Mouse (Mus musculus) T-helper 17 cell (primary cell): ENCODE measurements around the gene Fam19a2.

Experiments used
- in situ Hi-C, 2 experiments: fragments of 300-600 bp; cut with MboI, MseI; formaldehyde crosslinking; loops; 1 replicate in 1 of 2; 2 replicates in 1 of 2; pipeline ENCODE4 v1.15.1; 2025; ENCODE audit warnings: high pct_unique_total_duplicates in 2 of 2

The Fam19a2 gene

GRCm38 (mm10) chr10:123263876-123264309 lies at the start of gene Fam19a2:
TSS of gene Fam19a2 (plus strand) at chr10:123263996.
- in situ Hi-C loops, result loop anchor here in 1 of 2 experiments (25.0 kb wide), 1 partner anchor 1998 kb away; no protein-coding TSS in a partner anchor

GRCm38 (mm10) chr10:123222785-123223184 lies 41.0 kb upstream of the Fam19a2 start:
- in situ Hi-C loops, result no loop called here

DNA sequence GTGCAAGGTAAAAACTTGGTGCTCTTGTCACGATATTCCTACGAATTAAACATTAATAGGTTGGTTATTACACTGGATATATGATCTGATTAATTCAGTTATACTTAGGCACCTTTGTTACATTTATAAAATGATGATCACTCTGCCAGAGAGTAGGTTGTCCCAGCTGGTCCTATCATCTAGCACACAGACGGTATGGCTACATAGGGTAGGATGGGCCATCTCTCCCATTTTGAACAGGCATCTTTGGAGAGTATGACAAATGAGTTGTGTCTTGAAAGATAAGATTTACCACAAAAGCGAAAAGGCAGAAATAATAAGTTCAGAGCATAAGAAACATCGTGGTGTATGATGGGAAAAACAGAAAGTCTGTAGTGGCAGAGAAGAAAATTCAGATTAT lies 34.4 kb upstream of the Fam19a2 start:
- in situ Hi-C loops, result no loop called here

DNA sequence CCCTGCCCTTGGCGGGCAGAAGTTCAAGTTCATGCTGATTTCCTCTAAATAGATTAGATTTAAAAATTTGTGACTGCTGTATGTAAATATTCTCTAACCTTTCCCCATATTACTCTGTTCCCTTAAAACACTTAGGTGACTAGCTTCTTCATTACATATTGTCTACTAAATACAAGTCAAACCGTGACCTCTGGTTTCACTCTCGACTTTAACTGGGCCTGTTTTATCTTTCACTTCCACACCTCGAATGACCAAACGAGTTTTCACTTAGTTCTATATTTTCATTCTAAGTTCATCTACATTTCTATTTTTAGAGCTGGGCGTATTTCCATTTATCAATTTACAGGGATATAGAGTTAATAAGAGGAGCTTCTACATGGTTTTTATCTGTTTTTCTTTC lies 15.7 kb upstream of the Fam19a2 start:
- in situ Hi-C loops, result no loop called here

DNA sequence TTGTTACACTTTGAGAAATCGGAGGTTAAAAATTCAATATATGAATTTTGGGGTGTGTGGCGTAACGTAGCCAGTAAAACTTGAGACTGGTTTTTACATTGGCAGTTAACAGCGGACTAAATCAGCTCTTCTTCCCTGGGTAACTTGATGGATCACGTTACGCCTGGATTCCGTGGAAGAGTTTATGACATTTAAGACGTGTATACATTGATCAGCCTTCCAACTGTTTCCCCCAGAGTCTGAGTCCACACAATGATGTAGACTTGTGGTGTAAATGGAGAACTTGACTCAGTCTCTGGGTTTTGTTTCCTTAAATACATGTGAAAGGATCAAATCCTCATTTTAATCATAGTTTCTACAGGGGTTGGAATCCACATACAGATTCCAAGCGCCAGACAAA lies 11.9 kb upstream of the Fam19a2 start:
- in situ Hi-C loops, result loop anchor here in 1 of 2 experiments (25.0 kb wide), 1 partner anchor 2010 kb away; no protein-coding TSS in a partner anchor

DNA sequence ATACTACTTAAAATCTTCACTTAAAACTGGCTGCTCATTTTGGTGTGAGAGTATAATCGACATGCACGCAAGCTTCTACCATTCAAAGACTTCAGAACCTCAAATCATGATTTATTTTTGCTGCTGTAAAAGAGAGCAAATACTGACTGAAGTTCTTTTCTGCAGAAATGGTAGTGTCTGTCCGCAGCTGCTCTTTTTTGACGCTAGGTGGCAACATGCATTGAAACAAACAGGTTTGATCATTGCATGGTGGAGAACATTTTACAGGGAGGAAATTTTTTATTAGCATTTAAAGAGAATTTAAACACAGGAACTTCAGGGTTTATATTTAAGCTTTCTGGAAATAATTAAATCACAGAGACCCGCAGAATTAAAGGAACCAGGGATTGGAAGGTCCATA lies 9.5 kb upstream of the Fam19a2 start:
- in situ Hi-C loops, result loop anchor here in 1 of 2 experiments (25.0 kb wide), 1 partner anchor 2008 kb away; no protein-coding TSS in a partner anchor

DNA sequence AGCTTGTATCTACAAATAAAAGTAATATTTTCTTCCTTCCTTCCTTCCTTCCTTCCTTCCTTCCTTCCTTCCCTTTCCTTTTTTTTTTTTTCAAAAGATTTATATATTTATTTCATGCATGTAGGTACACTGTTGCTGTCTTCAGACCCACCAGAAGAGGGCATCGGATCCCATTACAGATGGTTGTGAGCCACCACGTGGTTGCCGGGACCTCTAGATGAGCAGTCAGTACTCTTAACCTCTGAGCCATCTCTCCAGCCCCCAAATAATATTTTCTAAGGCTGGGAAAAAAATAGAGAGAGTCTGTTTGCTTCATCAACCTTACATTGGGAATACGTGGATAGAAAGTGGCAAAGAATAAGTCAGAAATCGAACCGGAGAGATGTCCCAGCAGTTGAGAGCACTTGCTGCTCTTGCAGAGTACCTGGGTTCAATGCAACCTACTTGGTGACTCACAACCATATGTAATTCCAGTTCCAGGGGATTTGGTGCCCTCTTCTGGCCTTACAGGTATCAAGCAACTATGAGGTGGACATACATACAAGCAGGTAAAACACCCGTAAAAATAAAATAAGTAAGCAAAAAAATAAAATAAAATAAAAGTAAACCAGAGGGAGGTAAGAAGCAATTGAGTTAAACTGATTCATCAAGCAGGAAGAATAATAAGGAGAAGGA lies 8.0 kb upstream of the Fam19a2 start:
- in situ Hi-C loops, result loop anchor here in 1 of 2 experiments (25.0 kb wide), 1 partner anchor 2006 kb away; no protein-coding TSS in a partner anchor

DNA sequence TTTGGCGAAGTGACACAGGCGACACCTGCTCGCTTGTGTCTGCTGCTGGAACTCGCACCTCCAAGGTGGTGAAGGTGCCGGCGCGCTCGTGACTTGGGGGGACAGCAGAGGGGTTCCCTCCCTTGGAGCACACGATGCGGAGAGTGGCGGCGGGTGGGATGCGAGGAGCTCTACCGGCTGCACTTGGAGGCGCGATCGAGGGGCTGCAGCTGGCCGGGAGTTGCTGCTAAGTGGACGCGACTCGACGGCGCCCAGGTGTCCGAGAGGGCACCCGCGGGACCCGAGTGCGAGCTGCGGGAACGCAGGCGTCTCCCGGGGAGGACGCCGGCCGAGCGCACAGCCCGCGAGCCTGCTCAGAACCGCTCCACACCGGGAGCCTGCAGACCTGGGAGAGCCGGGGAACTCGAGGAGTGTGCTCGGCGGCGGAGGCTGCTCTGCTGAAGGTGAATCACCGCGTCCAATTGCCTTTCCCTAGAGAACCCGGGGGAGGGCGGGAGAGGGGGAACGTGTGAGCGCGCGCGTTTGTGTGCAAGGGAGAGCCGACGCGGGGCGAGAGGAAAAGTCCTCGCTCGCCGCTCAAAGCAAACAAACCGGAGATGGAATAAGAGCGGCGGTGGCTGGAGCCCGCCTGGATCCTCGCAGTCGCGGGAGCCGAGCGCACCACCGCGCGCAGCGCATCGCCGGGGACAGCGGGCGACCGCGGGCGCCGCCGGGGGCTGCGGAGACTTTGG lies 830 bp downstream of the Fam19a2 start:
- in situ Hi-C loops, result loop anchor here in 1 of 2 experiments (25.0 kb wide), 1 partner anchor 1998 kb away; no protein-coding TSS in a partner anchor

DNA sequence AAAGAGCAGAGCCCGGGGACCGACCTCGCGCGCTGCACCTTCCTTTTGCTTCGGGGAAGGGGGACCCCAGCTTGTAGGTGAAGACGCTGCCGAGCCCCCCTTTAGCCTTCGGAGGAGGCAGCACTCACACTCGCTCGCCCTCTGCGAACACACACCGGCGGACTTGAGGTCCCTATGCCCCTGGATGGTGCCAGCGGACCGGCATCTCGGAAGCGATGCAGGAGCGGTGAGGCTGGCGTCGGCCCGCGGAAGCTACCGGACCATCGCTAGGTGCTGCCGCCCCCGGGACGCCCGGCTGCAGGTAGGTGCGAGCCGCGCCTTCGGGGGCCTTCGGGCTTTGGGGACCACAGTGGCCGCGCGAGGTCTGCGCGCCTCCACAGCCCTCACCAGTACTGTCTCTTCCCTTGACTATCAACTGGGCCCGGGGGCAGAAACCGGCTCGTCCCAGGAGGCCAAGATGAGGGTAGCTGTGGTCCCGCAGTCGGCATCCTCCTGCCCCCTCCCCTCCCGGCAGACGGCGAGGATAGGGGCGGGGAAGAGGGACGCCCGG lies 1.5 kb downstream of the Fam19a2 start:
- in situ Hi-C loops, result loop anchor here in 1 of 2 experiments (25.0 kb wide), 1 partner anchor 1997 kb away; no protein-coding TSS in a partner anchor

DNA sequence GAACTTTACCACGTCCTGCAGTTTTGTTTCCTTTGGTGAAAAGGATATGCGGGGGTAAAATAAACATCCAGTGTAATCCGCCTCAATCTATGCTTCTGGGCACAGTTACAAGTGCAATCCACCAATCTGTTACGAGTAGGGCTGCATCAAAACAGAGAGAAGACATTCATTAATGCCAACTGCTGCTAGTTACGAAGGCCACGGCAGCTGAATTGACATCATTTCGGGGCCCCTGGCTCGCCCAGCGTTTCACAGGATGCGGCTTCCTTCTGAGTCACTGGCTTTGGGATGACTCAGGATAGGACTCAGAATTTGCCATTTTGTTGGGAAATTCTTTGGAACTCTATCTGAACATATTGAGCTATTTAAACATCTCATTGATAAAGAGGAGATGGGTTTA lies 4.8 kb downstream of the Fam19a2 start:
- in situ Hi-C loops, result loop anchor here in 1 of 2 experiments (25.0 kb wide), 1 partner anchor 1994 kb away; no protein-coding TSS in a partner anchor

- in situ Hi-C loops, result loop anchor here in 1 of 2 experiments (25.0 kb wide), 1 partner anchor 1988 kb away; no protein-coding TSS in a partner anchor
Measured at GRCm38 (mm10) chr10:123274554-123274953, 10.8 kb downstream of the Fam19a2 start.

DNA sequence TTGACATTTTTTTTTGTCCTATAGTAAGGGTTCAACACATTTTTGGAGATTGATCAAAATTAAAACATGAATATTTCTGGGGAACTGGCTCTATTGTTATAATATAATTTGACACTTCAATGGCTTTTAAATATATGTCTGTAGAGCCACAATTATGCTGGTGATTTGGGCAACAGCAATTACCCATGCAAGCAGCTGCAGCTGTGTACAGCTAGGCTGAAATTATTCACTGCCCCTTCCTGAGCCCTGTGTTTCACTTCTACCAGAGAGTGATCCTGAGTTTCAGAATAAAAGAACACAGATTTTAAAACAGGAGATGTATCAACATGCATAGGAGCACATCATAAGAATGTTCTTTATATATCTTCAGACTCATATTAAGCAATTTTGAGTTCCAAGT lies 43.5 kb downstream of the Fam19a2 start:
- in situ Hi-C loops, result no loop called here

DNA sequence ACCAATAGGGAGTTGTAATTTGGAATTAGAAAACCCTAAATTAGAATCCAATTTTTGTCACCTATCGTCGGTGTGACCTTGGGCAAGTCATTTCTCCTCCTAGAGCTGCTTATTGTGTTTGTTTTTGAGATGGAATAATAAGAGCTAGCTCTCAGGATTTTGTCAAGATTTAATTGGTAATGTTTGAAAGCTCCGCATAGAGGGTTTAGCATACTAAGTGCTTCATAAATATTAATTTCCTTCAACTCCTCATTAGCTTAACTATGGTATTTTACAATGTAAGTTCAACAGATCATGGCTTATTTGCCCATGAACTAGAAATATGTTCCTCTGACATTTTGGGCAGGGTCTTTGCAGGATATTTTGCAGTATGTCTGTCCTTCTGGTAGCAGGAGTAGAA lies 62.5 kb downstream of the Fam19a2 start:
- in situ Hi-C loops, result no loop called here

DNA sequence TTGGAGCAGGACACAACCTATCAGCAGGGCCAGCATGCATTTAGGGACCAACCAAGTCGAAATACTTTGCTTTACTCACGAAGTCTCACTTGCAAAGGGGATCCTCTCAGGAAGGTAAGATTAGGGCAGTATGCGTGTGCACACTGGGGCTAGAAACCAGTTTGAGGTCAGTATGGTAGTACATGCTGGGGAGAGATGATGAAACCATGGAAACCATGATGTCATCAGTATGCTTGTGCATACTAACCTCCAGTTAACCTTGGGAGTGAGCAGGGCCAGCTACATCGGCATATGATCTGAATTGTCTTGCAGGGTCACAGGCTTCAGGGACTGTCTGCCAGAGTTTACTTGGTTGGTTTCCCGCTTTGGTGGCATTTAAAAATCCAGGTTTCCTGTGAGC lies 77.5 kb downstream of the Fam19a2 start:
- in situ Hi-C loops, result no loop called here

DNA sequence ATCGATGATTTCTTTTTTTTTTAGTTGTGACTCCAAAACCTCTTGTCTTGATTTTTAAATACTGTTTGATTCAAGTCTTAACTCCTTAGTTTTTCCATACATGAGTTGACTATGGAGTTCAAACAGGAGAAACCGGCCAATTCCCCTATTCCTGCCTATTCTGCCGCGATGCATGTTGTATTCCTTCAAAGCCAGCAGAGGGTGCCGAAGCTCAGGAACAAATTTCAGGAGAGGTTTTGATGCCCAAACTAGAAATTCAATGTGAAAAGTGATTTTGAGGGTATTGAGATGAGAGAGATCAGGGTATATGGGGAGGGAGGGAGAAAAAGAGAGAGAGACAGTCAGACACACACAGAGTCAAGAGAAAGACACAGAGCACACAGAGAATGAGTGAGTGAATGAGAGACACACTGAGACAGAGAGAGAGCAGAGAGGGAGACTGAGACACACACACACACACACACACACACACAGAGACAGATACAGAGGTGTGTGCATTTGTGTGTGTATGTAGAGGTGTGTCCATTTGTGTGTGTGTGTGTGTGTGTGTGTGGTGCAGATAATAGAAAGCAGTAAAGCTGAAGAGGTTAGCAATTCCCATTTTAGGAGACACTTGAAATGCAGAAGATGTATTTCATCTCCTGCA lies 78.9 kb downstream of the Fam19a2 start:
- in situ Hi-C loops, result no loop called here

DNA sequence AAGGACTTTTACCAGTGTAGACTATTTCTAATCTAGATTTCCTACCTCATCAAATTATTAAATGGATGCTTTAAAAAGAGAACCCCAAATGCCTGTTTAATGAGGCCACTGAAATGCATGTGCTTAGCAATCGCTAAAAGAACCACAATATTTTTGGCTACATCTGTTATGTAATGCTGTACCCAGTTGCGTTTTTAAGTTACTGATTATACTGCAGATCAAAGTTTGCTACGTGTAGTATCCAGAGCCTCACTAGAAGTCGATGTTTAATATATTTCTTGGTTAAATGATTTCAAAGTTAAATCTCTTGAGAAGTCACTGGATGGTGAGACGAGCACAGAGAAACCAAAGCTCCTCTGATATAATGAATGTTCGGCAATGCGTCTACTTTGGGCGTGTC lies 82.5 kb downstream of the Fam19a2 start:
- in situ Hi-C loops, result no loop called here

DNA sequence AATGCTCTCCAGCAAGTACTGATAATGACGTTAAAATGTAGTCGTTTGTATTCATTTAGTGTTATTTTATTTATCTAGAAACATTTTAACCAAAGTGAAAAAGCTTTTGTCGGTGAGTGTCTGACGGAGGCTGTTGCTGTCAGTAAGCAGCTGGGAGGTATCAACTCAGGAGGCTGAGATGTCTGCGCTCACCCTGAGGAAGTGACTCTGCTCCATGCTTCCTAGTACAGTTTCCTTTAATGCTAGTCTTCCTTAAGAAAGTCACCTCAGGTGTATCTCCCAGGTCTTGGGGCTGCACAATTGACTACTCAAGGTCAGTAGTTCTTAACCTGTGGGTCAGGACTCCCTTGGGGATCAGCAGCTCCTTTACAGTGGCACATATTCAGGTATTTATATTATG lies 89.9 kb downstream of the Fam19a2 start:
- in situ Hi-C loops, result no loop called here

- in situ Hi-C loops, result no loop called here
Measured at GRCm38 (mm10) chr10:123357010-123357409, 93.2 kb downstream of the Fam19a2 start.

- in situ Hi-C loops, result no loop called here
Measured at GRCm38 (mm10) chr10:123360492-123360891, 96.7 kb downstream of the Fam19a2 start.

DNA sequence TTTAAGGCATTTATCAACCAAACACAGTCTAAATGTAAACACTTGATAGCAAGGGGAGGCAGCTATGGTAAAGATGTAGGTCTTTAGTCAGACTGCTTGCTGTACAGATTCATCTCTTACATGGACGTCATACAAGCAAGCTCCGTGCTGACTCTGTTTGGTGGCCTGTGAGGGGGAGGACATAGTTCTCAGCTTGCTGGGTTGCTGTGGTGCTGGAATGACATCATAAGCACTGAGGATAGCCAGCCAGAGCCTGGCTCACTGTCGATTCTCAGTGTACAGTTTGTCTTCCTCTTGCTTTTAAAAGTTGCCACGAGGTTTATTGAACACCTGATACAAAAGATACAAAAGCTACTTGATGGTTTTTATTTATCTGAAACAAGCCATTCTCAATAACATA lies 100.8 kb downstream of the Fam19a2 start:
- in situ Hi-C loops, result no loop called here

- in situ Hi-C loops, result no loop called here
Measured at GRCm38 (mm10) chr10:123367152-123367864, 103.5 kb downstream of the Fam19a2 start.
